Mouse (Mus musculus) neural tube, embryonic 10.5 days (tissue): Measurements from ENCODE around the gene Add3.
A peak's percentile ranks its signal among the peaks of the same experiment; 100 is the strongest.

Source experiments
- DNase-seq: peaks from one replicate; pipeline ENCODE4 v3.0.0-alpha.2; 2017; ENCODE audit warnings: low spot score; ENCODE audit errors: extremely low spot score

Gene Add3

DNA sequence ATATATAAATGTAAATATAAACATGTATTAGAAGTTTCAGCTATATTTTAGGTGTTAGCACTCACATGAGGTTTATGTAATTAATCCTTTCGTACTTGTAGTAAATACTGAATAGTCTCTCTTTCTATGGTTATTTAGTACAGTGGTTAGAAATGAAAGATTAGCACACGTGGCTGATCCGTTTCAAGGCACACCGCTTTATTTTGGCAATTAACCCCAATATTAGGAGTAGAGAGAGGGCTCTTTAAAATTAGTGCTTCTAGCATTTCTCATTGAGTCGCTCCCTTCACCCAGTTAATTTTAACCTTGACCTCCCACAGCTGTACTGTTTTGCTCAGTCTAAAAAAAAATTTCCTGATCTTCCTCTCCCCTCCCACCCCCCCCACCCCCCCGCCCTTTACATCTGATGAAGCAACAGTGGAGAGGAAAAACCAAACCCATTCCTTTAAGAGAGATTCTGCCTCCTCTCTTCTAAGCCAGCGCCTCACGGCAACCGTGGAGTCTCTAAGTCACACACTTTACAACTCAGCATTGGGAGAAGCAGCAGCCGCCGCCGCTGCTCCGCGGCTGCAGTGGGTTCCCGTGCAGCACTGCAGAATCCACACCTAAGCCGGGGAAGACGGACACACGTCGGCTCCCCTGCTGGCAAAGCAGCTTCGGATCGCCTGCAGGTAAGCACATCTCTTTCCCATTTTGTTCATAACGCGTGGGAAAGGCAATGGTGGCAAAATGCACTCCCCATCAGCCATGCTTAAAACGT lies at the start of gene Add3:
TSS of gene Add3 (plus strand) at position 400 of the 760 bp plus-strand sequence.
- DNase-seq, result peak; percentile 56

DNA sequence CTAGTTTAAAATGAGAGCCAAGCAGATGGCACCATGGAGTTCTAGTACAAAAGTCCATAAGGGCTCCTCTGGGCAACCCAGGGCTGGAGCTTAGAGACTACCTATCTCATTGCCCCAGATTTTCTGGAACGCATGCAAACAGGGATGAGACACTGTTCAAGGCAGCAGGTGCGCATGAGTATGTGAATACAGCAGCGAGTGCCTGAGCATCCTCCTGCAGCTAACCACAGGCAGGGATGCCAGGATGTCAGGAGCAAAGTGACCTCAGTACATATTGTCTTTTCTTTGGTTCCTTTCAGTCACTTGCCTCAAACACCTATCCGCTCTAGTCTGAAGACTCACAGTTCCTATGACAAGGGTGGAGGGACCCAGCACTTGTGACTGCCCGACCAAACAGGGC lies 49.6 kb upstream of the Add3 start:
- DNase-seq, result no peak

DNA sequence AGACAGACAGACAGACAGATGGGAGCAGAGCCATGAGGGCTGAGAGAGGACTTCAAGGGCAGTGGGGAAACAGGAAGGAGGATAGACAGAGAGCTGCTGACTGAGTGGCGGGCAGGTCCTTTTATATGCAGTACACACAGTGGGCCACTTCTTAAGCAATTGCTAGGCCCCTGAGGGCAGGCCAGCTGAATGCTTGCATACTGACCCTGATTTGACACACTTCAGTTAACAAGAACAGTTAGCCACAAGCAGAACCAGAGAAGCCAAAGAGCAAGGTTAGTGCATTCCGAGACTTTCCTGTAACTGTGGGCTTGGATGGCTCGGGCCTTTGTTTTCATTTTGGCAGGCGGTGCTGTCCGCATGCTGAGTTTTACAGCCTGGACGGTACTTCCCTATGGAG lies 48.0 kb upstream of the Add3 start:
- no peak for DNase-seq

DNA sequence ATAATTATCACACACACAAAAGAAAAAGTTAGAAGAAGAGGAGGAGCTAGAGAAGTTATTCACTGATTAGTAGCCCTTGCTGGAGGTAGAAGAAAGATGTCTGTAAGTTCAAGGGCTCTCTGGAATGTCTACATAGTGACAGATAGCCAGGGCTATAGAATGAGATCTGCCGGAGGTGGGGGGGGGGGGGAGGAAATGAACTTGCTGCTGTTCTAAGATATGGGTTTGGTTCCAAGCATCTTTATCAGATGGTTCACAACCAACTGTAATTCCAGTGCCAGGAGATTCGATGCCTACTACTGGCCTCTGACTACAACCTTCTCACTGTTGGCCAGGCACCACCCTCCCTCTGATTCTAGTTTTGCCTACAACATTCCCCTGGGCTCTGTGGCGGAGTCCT lies 46.9 kb upstream of the Add3 start:
- DNase-seq, result no peak

DNA sequence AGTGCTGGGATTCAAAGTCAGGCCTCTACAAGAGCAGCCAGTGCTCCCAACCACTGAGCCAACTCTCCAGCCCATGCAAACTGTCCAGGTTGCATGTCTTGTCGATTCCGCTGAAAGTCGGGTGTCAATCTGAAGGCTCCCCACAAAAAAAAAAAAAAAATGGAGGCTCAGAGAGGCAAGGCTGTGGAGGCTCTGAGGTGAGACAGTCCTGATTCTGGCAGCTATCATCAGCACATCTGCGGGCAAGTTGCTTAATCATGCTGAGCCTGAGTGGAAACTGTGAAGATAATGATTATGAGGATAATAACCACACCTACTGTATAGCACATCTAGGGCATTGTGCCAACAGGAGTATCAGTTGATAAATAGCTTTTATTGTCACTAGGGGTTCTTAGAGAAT lies 45.6 kb upstream of the Add3 start:
- DNase-seq, result no peak

DNA sequence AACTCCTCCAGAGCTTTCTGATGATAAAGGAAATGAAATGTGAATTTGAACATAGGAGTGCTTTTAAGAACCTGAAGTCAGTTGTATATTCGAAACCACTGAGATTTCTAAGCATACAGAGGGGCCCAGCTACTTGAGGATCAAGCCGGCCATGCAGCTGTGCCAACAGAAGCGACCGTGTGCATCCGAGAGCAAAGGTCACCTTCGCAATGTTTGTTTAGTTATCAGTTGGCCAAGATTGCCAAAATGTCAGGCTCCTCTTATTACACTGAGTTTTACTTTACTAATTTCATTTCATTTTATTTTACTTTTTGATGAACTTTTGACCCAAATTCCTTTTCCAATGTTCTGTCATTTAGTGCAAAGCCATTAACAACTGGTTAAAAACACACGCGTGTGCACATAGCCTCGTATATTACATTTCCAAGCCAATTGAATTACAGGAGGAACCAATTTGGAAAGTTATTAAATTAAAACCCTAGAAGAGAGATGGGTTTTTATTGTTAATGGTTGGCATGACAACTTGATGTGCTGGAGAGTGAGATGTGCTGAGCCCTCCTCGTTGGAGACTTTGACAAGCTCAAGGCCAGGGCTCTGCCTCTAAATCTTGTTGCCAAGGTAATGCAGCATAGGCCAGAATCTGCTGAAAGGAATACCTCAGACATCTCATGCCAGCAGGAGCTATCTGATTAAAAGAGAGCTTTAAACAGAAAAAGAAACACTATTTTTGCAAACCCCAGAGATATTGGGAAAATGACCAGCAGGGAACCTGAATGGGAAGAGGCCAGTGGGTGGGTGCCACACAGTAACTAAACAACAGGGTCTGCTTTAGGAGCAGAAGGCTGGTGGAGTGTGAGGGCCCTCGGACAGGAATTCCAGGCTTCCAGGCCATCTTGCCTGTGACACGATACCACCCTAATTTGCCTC lies 38.6 kb upstream of the Add3 start:
- no peak for DNase-seq

DNA sequence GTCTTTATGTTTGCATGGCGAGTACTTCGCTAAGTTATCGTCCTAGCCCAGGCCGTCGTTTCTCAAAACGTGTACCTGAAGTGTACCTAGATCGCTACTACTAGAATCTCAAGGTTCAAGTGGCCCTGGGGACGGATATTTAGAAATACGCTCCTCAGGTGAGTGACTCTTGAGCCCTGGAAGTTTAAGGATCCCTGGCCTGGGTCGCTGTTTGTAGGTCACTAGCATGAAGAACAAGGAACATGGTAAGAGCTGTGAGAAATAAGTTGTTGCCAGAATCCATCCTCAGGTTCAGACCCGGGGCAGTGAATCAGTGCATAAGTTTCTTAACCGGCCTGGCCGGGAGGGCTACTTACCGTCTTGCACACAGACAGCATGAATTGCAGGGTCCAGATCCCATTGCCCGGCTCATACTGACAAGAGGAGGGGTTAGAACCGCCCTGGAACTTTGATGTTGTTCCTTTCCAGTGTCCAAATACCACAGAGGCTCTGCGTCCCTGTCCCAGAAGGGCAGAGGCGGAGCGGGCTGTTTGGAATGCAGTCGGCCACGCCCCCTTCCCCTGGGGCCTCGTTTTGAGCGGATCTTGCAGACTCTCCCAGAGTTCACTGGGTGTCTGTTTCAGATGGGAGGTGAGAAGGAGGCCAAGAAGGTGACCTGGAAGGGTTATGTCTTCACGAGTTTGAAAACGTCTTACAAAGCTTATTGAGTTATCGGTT lies 34.7 kb upstream of the Add3 start:
- peak; percentile 60 for DNase-seq

DNA sequence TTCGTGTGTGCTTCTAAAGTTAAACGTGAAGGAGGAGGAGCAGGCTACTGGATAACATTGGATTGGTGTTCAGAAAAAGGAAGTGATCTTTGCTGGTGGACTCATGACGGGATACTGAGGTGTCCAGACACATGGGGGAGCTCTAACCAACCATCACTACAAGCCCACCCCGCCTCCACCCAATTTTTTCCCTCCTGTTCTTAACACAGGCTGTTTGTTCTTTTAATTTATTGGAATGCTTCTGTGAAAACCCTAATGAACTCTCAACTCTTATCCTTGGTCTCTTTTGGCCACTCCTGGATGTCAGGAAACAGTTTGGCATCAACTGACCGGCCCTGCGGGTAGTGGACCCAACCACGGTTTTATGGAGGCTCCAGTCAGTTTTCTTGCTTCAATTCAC lies 33.3 kb upstream of the Add3 start:
- no peak for DNase-seq

DNA sequence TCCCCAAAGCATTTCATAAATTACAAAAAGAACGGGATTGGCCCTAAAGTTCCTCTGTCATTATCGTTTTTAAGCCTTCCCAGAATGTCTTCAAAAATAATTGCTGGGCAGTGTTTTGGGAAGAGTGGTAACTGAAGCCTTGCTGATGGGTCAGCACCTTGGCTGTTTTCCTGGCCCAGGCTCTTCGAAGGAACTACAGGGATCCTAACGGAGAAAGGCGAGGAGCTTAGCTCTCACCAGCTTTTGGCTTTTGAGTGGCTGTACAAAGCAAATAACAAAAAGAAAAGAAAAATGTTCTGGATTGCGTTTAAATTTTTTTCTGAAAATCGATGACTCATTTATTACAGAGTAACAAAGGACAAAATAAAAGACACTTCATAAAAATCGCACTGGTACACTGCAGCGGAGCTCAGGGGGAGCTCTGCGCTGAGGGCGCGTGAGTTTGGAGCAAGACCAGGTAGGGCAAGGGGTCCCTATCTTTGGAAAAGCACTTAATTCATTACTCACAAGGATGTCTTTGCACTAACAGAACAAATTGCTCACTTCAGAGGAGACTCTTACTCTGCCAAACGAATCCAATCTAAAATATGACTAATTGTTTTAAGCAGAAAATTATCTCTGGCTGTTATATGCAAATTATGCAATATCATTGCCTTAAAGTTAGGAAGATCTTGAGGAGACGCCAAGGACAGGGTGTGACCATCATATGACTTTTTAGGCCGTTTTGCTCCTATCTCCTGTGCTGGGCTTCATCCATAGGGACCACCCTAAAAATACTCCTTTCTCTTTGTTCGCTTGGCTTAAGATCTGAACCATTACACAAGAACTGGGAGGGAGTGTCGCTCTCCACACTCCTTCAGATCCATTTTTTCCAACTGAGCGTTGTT lies 32.6 kb upstream of the Add3 start:
- no peak for DNase-seq

DNA sequence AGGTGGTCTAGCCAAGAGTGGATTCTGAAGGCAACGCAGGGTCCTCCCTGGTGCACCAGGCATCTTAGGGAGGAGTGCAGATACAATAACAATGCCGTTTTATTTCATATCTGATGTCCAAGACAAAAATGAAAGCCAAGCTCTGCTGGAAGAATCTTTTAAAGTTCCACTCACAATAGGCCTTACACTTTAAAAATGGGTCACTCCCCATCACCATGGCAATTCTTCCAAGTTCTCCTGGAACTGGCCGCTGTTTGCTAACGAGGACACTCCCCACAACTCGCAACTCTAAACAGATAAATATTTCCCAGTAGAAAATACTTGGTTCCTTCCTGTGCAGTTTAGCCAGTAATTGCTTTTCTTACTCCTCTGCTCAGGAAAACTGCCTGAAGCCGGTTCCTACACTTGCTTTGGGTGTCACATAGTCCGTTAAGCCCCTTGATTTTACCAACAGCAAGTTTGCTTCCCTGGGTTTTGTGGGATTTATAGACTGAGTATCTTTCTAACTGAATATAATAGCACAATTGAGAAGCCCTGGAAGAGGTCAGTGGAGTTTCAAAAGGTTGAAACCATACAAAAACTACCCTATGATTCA lies 28.1 kb upstream of the Add3 start:
- DNase-seq, result no peak

DNA sequence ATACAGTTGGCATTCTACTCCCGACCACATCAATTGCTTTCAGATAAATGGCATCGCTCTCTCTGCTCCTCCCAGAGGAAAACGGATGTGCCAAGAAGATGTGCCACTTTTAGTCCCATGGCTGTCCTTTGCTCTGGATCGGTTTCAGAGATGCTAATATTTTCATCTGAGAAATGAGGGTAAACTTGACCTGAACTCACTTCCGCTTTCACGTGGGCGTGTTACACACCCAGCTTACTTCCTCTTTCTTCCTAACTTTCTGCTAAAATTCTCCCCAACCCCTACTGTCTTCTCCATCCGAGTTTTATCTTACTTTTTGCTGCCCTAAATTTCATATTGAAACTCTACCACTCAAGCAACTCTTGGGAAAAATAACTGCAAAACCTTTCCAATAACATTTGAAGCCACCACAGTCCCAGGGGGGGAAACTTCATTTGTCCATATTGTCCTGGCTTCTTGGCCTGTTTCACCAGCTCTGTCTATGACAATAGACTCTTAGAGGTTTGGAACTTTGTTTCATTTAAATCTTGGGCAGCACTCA lies 20.9 kb upstream of the Add3 start:
- DNase-seq, result no peak

DNA sequence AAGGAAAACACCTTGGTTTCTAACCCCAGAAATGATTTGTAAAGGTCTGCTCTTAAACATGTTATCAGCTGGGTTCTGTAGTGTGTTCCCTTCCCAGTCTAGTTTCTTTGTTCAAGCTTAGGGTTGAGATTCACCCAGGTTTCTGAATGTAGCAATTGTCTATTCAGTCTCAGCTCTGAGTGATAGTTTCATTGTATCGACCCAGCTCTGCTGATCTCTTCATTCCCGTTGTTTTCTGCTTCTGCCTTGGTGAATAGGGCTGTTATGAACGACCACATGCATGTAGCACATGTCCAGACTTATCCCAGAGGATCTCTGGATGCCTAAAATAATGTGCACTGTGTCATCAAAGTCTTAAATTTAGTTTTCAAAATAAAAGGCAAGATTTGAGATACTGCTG lies 19.8 kb upstream of the Add3 start:
- no peak for DNase-seq

DNA sequence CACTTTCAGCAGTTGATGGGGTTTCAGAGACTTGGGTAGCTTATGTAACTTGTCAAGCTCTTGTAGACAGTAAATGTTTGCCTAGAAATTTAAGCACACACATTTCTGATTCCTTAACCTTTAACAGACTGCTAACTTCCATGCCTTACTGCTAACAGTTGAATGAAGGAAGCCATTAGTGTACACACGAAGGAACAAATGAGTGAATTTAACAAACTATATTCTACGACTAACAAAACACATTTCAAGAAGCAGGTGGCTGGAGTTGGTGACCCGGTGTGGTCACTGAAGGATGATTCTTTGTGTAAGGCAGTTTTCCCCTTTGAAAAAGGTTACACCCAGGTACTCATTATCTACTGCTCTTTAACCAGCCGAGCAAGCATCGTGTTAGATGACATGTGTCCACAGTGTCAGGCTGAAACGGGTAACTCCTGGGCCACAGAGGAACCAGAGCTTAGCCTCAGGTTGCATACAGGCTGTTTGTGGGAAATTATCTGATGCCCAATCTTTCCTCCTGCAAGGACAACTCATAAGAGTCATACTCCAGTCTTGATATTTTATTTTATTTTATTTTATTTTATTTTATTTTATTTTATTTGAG lies 17.5 kb upstream of the Add3 start:
- DNase-seq, result no peak

DNA sequence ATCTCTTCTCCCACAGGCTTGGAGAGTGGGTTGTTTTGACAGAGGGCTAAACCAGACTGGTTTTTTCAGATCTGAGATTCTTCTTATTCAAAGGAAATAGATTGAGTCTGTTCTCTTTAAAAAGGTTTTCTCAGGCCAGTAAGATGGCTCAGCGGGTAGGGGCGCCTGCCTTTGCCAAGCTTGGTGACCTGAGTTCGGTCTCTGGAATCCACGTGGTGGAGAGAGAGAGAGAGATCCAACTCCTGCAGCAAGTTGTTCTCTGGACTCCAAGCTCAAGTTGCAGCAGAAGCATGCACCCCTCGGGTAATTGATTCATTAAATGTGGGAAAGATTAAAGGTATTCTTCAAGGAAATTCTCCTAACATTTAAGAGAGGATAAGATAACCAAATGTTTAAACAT lies 16.9 kb upstream of the Add3 start:
- DNase-seq, result no peak

DNA sequence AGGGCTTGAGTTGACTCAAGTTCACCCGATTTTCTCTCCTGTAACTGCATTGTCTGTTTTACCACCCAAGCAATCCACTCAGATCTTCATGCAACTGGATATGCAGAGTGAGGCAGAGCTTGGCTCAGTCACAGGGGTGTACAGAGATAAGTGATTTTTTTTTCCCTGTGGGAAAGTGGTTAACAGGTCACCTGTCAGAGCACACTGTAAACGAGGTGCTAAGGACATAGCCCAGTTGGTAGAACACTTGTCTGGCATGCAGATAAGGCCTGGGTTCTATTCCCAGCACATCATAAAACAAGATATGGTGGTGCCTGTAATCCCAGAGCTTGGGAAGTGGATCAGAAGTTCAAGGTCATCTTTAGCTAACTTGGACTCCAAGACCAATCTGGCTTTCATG lies 14.6 kb upstream of the Add3 start:
- no peak for DNase-seq

DNA sequence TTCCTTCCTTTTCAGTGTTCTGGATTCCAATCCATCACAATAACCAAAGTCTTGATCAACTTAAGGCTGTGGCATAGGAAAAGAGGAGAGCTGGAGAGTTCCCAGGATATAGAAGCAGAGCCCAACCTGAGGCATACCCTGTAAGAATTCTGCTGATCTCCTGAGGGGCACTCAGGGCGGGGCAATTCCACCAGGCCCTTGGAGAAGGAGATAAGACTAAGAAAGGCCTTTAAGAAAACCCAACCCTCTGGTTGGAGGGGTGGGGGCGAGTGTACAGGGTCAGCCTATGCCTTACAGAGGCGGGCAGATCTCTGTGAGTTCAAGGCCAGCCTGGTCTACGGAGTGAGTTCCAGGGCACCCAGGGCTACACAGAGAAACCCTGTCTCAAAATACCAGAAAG lies 13.7 kb upstream of the Add3 start:
- DNase-seq, result no peak

DNA sequence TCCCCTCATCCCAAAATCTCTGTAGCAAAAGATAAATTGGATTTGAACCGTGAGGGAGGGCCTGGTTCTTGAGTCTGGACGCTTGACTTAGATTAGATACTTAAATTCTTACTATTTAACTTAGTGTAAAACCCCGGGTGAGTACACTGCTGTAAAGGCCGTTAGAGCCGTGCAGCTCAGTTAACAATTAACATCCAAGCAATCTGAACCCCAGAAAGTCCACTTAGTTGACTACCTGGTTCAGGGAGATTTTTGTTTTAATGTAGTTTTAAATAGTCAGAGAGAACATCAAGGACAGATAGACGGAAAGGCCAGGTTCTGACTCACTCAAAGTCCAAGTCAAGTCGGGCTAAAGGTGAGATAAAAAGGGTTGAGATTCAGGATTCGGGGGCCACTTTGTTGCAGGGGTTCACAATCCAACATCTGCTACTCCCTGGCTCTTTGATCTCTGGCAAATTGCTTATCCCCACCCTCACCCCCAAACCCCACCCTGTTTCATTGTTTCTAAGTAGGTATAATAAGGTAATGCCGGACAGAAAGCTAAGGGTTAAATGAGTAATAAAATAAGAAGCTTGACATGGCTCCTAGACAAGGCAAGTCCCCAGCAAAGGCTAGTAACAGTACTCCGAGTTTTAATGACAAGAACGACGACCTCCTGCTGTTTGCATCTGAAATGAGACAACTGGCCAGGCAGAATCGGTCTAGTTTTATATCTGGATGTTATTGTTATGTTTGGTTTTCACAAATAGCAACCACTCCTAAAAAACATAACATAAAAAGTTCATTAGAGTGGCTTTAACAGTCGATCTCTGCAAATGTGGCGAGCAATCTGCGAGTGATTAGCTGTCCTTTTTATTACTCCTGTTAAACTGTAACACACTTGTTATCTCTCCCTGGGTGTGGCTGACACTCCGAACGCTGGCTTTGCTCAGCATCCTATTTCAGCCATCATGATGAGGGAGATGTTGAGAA lies 12.6 kb upstream of the Add3 start:
- DNase-seq, result no peak

DNA sequence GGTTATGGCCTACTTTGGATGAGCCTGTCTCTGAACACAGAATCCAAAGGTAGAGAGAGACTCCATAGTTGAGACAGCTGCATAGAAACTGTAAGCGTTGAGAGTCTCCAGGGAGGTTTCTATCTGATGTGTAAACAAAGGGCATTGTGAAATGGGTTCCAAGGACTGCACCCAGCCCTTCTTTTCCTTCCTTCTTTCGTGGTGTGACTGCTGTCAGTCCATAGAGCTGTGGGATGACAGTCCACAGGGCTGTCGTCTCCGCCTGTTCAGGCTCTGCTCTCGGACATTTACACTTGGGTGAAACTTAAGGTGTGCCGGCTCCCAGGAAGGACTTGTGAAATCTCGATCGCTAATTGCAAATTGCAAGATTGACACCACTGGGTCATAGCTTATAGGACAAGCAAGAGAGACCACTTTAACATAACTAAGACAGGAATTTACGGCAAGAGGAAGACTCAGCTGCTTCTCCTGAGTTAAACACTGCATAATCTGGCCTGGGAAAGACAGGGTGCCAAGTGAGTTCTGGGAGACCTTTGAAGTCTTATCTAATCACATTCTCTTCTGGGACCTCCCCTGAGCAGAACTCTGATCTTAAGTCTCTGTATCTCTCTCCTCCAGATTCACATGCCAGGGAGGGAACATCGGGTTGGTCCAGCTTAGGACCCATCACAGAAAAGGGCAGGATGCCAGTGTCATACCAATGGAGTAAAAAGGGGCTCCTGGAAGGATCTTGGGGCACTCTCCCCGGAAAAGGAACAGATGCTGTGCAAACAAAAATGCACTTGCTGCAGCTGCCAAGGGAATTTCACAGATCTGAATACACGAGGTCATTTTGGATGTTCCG lies 11.5 kb upstream of the Add3 start:
- no peak for DNase-seq
